Mouse (Mus musculus): ENCODE measurements around the gene Kif26b. TPM values are rescaled to one million over a fixed set of nuclear protein-coding genes. Genes with fewer than 3 reads are reported as not detected.
A peak's percentile ranks its signal among the peaks of the same experiment; 100 is the strongest.

Kif26b gene
- polyA plus RNA-seq, 1 experiment from 2014 or later = 2.2 TPM

DNA sequence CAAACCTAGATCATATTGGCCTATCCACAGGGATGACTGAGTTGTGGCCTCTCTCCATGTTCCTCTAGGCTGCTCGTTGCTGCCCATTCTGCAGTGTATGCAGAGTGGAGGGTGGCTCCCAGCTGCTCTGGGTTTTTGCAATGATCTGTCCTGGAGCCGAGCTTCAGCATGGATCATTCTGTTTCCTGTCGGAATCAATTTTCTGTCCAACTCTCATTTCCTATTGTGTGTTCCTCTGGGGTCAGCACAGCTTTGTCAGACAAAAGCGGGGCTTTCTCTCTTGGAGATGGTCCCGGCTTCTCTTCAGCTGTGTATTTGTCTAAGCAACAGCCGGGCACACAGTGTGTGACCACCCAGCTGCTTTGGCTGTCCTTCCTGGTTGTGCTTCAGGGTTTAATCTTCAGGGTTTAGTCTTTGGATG, 98.0 kb downstream of the Kif26b start:
- H3K9ac ChIP-seq = no peak overlapping the region
- no peak for TF ChIP-seq CTCF (IDR thresholded peaks at IDR 0.05; ENCODE audit: low read depth)
- peak; percentile 70; the same call in 1 of the 2 replicates for ATAC-seq (ENCODE audit: insufficient read depth)
- peak; percentile 52 for DNase-seq
- no peak overlapping the region for H3K4me3 ChIP-seq (ENCODE audit: low read depth, low read length)
- no peak overlapping the region for H3K27ac ChIP-seq (ENCODE audit: low read depth)
- H3K9me3 ChIP-seq (ENCODE audit: low read depth, low read length) = no peaks in the 10 kb centered on the region
- H3K36me3 ChIP-seq (ENCODE audit: insufficient read depth) = no peaks in the 10 kb centered on the region
- 0 out of 2 replicates have a peak, but pooled peaks cover 2% of the 10 kb centered on the region for H3K4me1 ChIP-seq (ENCODE audit: insufficient read depth)
- H3K4me2 ChIP-seq = no peak overlapping the region
- no peaks in the 10 kb centered on the region for H3K27me3 ChIP-seq (ENCODE audit: insufficient read depth, low read length)
- WGBS = 28% methylated on average over 6 of the region's 6 CpGs

DNA sequence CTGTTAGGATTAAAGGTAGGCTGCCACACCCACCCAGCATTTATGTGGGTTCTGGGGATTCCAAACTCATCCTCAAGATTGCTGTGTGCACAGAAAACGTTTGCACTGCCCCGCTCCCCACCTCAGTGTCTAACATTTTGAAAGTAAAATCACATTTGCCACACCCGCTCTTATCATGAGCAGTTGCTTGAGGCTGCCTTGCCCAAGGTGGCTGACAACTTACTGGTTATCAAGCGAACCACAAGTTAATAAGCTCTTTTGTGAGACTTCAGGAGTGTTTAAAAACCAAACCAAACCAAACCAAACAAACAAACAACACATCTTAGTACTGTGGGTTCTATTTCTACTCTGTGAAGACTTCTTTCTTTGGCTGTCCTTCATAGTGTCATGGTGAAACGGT, 101.1 kb downstream of the Kif26b start:
- WGBS = 71% methylated on average over 5 of the region's 5 CpGs
- H3K9ac ChIP-seq = no peak overlapping the region
- H3K4me3 ChIP-seq (ENCODE audit: low read depth, low read length) = no peak overlapping the region
- ATAC-seq (ENCODE audit: insufficient read depth) = no peak
- no peaks in the 10 kb centered on the region for H3K36me3 ChIP-seq (ENCODE audit: insufficient read depth)
- no peak overlapping the region for H3K4me2 ChIP-seq
- H3K9me3 ChIP-seq (ENCODE audit: low read depth, low read length) = no peaks in the 10 kb centered on the region
- H3K27ac ChIP-seq (ENCODE audit: low read depth) = no peak overlapping the region
- H3K4me1 ChIP-seq (ENCODE audit: insufficient read depth) = peaks cover 4% of the 10 kb centered on the region; the same call in 1 of the 2 replicates
- TF ChIP-seq CTCF (IDR thresholded peaks at IDR 0.05; ENCODE audit: low read depth) = no peak
- no peaks in the 10 kb centered on the region for H3K27me3 ChIP-seq (ENCODE audit: insufficient read depth, low read length)
- no peak for DNase-seq

GRCm38 (mm10) chr1:178631863-178632262, 102.9 kb downstream of the Kif26b start:
- 20% methylated on average over 7 of the region's 7 CpGs for WGBS
- no peak overlapping the region for H3K27ac ChIP-seq (ENCODE audit: low read depth)
- H3K9ac ChIP-seq = no peak overlapping the region
- peak; percentile 36 for DNase-seq
- no peaks in the 10 kb centered on the region for H3K9me3 ChIP-seq (ENCODE audit: low read depth, low read length)
- H3K36me3 ChIP-seq (ENCODE audit: insufficient read depth) = no peaks in the 10 kb centered on the region
- ATAC-seq (ENCODE audit: insufficient read depth) = no peak
- peaks cover 4% of the 10 kb centered on the region; the same call in 1 of the 2 replicates for H3K4me1 ChIP-seq (ENCODE audit: insufficient read depth)
- H3K4me2 ChIP-seq = no peak overlapping the region
- H3K4me3 ChIP-seq (ENCODE audit: low read depth, low read length) = no peak overlapping the region
- H3K27me3 ChIP-seq (ENCODE audit: insufficient read depth, low read length) = no peaks in the 10 kb centered on the region
- TF ChIP-seq CTCF (IDR thresholded peaks at IDR 0.05; ENCODE audit: low read depth) = no peak

- H3K27ac ChIP-seq (ENCODE audit: low read depth) = no peak overlapping the region
- peaks cover 4% of the 10 kb centered on the region; the same call in 1 of the 2 replicates for H3K4me1 ChIP-seq (ENCODE audit: insufficient read depth)
- no peak for TF ChIP-seq CTCF (IDR thresholded peaks at IDR 0.05; ENCODE audit: low read depth)
- ATAC-seq (ENCODE audit: insufficient read depth) (peak; percentile 33; the same call in 1 of the 2 replicates), DNase-seq (peak; percentile 17)
- H3K9ac ChIP-seq = no peak overlapping the region
- H3K9me3 ChIP-seq (ENCODE audit: low read depth, low read length) = no peaks in the 10 kb centered on the region
- H3K4me3 ChIP-seq (ENCODE audit: low read depth, low read length) = no peak overlapping the region
- WGBS = 29% methylated on average over 19 of the region's 19 CpGs
- H3K4me2 ChIP-seq = no peak overlapping the region
- no peaks in the 10 kb centered on the region for H3K36me3 ChIP-seq (ENCODE audit: insufficient read depth)
- H3K27me3 ChIP-seq (ENCODE audit: insufficient read depth, low read length) = no peaks in the 10 kb centered on the region
Measured at GRCm38 (mm10) chr1:178634359-178635085, 105.6 kb downstream of the Kif26b start.

- peaks cover 8% of the 10 kb centered on the region; the same call in 1 of the 2 replicates for H3K4me1 ChIP-seq (ENCODE audit: insufficient read depth)
- H3K4me3 ChIP-seq (ENCODE audit: low read depth, low read length) = no peak overlapping the region
- no peak for TF ChIP-seq CTCF (IDR thresholded peaks at IDR 0.05; ENCODE audit: low read depth)
- no peak for ATAC-seq (ENCODE audit: insufficient read depth)
- no peaks in the 10 kb centered on the region for H3K36me3 ChIP-seq (ENCODE audit: insufficient read depth)
- H3K9ac ChIP-seq = no peak overlapping the region
- DNase-seq = no peak
- no peak overlapping the region for H3K27ac ChIP-seq (ENCODE audit: low read depth)
- H3K27me3 ChIP-seq (ENCODE audit: insufficient read depth, low read length) = no peaks in the 10 kb centered on the region
- no peaks in the 10 kb centered on the region for H3K9me3 ChIP-seq (ENCODE audit: low read depth, low read length)
- 90% methylated on average over 4 of the region's 4 CpGs for WGBS
- no peak overlapping the region for H3K4me2 ChIP-seq
Measured at GRCm38 (mm10) chr1:178635470-178635869, 106.5 kb downstream of the Kif26b start.

DNA sequence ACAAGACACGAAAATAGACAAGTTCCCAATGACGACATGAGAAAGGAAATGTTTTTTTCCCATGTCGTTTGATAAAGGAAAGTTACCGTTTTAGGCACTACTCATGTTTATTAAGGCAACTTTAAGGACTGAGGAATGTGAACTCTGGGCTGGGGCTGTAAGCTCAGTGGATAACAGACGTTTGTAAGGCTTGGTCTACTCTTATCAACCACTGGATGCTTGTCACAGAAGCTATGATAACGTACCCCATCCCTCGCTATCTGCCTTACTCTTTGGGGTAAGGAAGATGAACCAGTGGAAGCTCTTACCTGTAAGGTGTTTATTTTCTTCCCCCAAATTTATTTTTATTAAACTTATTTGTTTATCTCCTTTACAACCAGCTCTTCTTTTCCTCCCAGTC, 108.4 kb downstream of the Kif26b start:
- no peak for TF ChIP-seq CTCF (IDR thresholded peaks at IDR 0.05; ENCODE audit: low read depth)
- H3K9ac ChIP-seq = no peak overlapping the region
- H3K27ac ChIP-seq (ENCODE audit: low read depth) = no peak overlapping the region
- 58% methylated on average over 7 of the region's 7 CpGs for WGBS
- H3K4me2 ChIP-seq = no peak overlapping the region
- DNase-seq (no peak), ATAC-seq (ENCODE audit: insufficient read depth) (no peak)
- no peaks in the 10 kb centered on the region for H3K9me3 ChIP-seq (ENCODE audit: low read depth, low read length)
- peaks cover 8% of the 10 kb centered on the region; the same call in 1 of the 2 replicates for H3K4me1 ChIP-seq (ENCODE audit: insufficient read depth)
- H3K27me3 ChIP-seq (ENCODE audit: insufficient read depth, low read length) = no peaks in the 10 kb centered on the region
- no peak overlapping the region for H3K4me3 ChIP-seq (ENCODE audit: low read depth, low read length)
- H3K36me3 ChIP-seq (ENCODE audit: insufficient read depth) = no peaks in the 10 kb centered on the region

- TF ChIP-seq CTCF (IDR thresholded peaks at IDR 0.05; ENCODE audit: low read depth) = no peak
- no peak overlapping the region for H3K9ac ChIP-seq
- H3K36me3 ChIP-seq (ENCODE audit: insufficient read depth) = no peaks in the 10 kb centered on the region
- peaks cover 8% of the 10 kb centered on the region; the same call in 1 of the 2 replicates for H3K4me1 ChIP-seq (ENCODE audit: insufficient read depth)
- ATAC-seq (ENCODE audit: insufficient read depth) (no peak), DNase-seq (no peak)
- H3K27me3 ChIP-seq (ENCODE audit: insufficient read depth, low read length) = no peaks in the 10 kb centered on the region
- no peak overlapping the region for H3K27ac ChIP-seq (ENCODE audit: low read depth)
- H3K4me3 ChIP-seq (ENCODE audit: low read depth, low read length) = no peak overlapping the region
- no peaks in the 10 kb centered on the region for H3K9me3 ChIP-seq (ENCODE audit: low read depth, low read length)
- no peak overlapping the region for H3K4me2 ChIP-seq
- WGBS = 25% methylated on average over 6 of the region's 6 CpGs
Measured at GRCm38 (mm10) chr1:178639951-178640350, 111.0 kb downstream of the Kif26b start.
